Mouse (Mus musculus): ENCODE measurements around the gene Hadha.

Hadha gene

DNA sequence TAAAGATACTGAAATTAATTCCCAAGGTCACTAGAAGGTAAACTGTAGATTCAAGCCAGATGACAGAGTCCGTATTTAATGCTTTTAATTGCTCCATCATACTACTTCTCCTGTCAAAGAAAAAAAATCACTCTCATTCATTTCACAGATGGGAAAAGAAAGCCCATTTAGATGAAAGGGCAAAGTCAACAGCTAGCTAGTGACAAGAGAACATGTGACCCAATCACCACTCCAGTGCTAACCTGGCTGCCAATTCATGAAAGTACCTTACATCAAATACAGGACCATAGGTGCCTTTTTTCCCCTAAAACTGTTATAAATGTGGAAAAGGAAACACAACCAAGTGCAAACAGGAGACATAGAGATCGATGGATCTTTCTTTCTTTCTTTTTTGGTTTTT, 1.7 kb downstream of the Hadha start:
- no peak for DNase-seq

DNA sequence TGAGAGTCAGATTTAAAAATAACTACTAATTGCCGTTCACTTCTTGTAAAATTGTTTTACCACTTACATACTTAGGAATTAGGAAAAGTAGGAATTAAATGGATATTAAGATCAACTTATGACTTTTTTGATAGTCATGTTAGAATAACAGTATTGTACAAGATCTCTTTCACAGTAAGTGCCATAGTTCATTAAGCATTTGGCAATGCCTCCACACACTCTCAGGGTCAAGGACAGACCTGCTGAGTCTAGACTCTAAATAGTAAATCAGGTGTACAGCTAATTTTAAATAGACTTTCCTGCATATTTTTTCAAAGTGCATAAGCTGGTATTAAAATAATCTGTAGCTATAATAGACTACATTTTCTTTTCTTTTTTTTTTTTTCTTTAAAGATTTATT, 2.5 kb downstream of the Hadha start:
- DNase-seq: no peak

- DNase-seq: no peak
These were observed 3.0 kb downstream of the Hadha start for GRCm38 (mm10) chr5:30152007-30152406.

GRCm38 (mm10) chr5:30148133-30148920, 6.6 kb downstream of the Hadha start:
- DNase-seq: no peak

GRCm38 (mm10) chr5:30146526-30146925, 8.4 kb downstream of the Hadha start:
- DNase-seq: no peak

GRCm38 (mm10) chr5:30138193-30138592, 16.8 kb downstream of the Hadha start:
- DNase-seq: no peak

GRCm38 (mm10) chr5:30137271-30137670, 17.7 kb downstream of the Hadha start:
- DNase-seq: no peak

DNA sequence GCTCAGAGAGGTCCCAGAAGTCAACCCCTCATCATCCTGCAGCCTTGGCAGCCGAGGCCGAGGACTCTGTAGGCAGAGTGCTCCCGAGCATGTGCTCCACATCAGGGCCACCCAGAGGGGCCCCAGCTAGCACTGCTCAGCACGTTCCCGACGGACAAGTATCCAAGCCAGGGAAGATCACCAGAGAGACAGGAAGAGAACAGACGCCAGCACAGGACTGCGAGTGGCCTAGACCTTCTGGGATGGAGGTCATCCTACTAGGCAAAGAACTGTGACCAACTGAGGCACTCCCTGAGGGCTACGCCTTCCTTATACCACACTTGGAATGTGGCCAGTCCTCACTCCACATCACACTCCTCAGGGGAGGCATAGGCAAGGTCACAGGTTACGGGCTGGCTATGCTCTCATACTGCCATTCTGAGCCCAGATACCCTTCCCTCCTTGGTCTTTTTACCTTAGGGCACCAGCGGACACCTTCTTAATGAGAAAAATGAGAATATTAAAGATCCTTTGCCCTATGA, 19.2 kb downstream of the Hadha start:
- no peak for DNase-seq

- DNase-seq: no peak
These were observed 22.8 kb downstream of the Hadha start for GRCm38 (mm10) chr5:30132173-30132572.

DNA sequence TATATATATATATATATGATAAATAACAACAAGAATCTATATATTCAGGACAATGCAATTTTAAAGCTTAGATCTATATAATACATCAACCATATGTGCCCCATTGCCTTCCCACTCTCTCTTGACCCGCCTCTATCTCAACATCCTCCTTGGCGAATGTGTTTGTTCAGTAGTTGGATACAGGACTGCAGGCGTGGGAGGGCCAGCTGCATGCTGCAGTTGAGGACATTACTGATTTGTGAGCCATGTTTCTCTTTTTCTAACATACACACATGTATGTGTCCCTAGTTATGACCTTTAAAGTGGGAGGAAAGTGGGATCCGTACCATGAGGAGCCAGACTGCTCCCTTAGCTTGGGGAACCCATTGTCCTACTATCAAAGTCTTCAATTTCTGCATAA, 23.7 kb downstream of the Hadha start:
- DNase-seq: no peak

- no peak for DNase-seq
These were observed 26.3 kb downstream of the Hadha start for GRCm38 (mm10) chr5:30128680-30129079.

DNA sequence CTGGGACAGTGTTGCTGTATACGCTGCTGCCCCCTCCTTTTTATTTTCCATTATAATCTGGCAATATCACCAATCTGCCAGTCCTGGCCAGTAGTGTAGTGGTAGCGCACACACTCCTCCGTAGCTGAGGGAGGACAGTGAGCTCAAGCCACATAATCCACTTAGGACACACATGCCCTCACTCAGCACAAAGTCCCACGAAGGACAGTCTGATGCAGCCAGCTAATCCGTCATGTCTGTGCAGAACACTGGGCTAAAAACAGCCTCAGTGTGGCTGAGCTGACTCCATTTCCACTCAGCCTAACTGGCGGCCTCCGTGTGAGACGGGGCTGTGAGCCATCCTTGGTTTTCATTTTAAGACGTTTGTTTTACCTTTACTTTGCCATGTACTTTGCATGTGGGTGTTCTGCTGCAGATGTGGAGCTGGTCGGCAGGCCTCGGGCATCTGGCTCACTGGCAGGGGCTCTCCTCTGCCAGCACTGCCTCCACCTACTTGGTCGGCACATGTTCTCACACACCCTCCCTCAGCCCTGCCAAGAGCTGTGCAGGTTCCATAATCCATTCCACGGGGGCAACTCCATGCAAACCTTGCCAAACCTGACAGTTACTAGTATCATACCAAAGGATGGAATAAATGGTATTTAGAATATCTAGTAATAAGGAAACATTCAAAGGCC, 26.9 kb downstream of the Hadha start:
- DNase-seq: no peak

DNA sequence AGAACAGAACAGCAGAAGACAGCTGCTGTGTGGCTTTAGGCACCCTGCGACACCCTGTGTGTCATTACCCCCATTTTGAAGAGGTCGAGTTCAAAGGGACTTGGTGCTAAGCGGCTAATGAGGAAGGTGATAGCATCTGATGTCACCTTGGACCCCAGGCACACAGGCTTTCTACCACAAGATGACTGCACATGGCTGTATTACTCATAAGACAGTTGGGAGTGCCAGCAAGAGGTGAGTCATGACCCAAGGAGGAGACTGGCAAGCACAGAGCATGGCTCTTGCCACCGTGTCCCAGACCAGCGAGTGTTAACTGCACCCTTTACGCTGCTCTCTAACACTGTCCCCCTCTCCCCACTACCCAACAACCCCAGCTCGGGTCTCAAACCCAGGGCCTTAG, 28.2 kb downstream of the Hadha start:
- no peak for DNase-seq

DNA sequence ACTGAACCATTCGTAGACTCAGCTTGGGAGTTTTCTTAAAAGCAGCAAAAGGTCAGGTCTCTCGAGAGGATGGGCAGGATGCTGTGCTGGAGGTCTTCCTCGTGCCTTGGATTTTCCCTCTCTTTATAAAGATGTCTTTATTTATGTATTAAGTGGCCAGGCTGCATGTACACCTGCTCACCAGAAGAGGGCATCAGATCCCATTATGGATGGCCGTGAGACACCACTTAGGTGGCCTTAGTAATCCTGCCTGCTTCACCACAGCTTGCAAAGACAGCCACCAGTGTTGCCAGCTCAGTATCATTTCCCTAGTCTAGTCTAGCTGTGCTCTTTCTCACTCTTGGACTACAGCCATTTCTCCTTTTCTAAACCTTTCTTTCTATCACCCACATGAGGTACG, 29.4 kb downstream of the Hadha start:
- no peak for DNase-seq

DNA sequence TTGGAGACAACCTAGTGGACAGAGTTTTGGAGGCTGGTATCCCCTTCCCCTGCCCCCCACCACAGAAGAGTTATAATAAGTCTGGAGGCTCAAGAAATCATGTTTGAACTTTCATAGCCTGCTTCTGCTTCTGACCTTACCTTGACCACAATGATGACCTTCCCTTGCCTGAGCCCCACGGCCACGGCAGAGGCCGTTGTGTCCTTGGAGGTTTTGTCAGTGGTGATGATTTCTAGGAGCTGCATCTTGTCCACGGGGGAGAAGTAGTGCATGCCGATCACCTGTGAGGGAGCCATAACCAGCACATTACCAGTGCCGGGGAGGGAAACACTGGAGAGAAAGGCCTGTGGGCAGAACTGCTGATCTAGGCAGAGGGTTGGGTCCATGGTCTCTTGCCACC, 32.5 kb downstream of the Hadha start:
- DNase-seq: no peak

DNA sequence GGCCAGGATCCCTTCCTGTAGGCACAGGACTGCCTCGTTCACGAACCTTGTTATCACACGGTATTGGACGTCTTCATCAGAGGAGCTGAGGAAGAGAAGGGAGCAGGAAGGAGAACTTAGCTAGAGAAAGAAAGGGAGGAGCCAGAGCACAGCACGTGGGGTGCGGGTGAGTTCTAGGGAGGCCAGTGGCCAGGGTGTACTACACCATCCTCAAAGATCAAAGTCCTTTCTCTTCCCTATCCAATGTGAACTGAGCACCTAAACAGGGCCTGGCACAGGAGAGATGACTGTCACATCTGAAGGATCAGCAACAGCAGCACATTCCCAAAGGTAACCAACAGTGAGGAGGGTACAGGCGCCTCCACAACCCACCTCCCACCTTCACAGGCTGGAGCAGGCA, 34.9 kb downstream of the Hadha start:
- no peak for DNase-seq

DNA sequence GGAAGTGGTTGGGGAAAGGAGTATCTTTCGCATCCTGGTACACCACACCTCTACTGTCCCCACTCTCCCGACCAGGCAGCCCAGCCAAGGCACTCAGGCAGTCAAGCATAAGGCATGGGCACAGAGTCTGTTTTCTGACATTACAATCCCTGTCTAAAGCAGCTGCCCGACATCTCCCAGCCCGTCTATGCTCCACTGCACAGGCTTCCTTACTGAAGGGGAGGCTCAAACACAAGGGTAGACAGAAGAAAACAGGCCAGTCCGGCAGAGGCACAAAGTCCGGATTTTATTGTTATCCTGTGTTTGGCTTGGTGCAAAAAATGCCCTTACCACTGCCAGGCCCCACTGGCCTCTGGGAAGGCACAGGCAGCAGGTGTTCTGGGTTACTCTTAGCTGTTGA, 35.8 kb downstream of the Hadha start:
- DNase-seq: no peak

DNA sequence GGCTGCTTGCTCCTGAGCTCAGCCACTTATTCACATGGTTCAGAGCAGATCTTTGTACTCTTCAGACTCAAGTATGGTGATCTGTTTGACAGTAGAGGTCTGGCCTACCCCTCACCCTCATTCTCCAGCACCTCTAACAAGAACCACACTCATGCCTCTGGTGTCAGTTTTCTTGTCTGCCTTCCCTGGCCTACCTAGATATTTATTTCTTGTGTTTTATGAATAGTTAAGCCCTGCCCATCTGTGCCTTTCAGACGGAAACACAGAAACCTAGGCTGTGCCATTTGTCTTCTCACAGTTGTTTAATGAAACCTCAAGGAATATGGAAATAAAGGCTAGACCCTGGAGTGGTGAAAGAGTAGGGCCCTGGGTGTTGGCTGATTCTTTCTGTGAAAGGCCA, 36.9 kb downstream of the Hadha start:
- no peak for DNase-seq

DNA sequence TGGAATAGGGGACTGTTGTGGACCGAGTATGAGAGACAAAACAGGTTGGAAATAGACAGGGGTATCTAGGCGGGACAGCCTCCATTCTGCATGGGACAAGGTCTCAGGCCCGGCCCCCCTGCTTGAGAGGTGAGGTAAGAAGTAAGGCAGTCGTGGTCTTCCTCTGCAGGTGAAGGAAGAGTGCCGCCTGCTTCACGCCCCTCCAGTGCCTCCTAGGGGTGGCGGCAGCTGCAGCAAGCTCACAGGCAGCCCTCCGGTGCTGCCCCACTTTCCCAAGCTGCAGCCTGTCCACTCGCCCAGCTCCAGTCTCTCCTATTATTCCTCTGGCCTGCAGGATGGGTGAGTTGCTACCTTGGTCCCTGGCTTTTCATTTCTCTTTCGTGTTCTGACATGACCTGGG, 39.2 kb downstream of the Hadha start:
- no peak for DNase-seq

DNA sequence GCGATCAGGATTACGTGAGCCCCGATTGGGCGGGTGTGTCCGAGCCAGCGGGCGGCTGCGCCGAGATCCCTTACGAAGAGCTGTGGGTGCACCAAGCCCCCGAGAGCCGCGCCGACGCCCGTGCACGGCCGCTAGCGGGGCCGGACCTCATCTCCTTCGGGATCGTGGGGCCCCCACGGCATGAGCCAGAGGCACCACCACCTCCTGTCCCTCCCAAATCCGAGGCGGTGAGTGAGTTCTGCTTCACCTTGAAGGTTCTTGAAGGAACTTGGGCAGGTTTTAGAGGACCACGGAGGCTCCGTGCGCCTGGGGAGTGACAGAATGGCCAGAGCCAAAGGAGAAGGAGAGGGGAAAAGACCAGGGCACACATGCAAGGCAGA, 40.2 kb downstream of the Hadha start:
- no peak for DNase-seq

GRCm38 (mm10) chr5:30113881-30114760, 40.8 kb downstream of the Hadha start:
- DNase-seq: peak; percentile 82

GRCm38 (mm10) chr5:30112533-30113068, 42.4 kb downstream of the Hadha start:
- no peak for DNase-seq

DNA sequence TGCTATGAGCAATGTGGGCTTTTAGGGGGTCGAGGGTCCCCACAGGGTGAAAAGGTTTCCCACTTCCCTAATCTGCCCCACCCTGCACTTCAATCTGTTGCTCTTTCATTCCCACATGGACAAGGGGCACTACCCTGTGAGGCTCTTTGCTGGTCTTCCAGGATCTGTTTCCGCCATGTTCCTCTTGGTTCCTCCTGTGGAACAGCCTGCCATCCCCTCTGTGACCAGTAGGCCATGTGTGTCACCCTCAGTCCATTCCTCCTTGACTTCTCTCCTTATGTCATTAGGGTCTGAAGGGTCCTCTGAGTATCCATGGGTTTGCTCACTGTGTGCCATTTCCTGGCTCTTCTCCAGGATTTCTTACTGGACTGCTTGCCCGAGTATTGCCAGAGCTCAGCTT, 43.2 kb downstream of the Hadha start:
- no peak for DNase-seq

All from right cerebral cortex, postnatal 14 days (tissue).